Mouse (Mus musculus): Measurements from ENCODE around the gene Dusp14. TPM values are rescaled to one million over a fixed set of nuclear protein-coding genes. Genes with fewer than 3 reads are reported as not detected.

Gene Dusp14
- polyA plus RNA-seq (2015; fragmentation: Nextera tagmentation; extraction: Ambion mirVana), result 13.0 and 13.1 TPM in 2 replicates

DNA sequence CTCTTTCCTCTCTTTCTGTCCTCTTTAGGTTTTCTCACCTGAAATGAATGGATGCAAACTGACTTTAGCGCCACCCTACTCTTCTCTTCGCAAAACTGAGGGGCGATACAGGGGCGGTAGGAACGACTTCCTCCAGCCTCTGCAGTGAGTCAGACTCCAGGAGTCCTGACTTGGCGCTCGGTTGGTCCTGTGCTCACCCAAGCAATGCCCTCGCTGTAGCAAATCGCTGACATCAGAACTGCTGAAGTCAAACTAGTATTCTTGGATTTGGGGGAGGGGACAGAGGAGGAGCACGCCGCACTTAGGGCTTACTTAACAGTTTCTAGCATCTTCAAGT, at the start of gene Dusp14:
Dusp14 (minus strand) TSS at position 228 of the 337 bp plus-strand sequence.
- Histone ChIP-seq H3K4me2 (ENCODE audit: low read length) (peak within 1 kb of the TSS; percentile 80), H3K4me1 (ENCODE audit: control insufficient read depth, insufficient read depth, low read depth, low read length) (peaks cover 14% of the 10 kb centered on the region), H3K27me3 (replicated peaks; ENCODE audit: control insufficient read depth, insufficient read depth, low read length) (peaks cover 8% of the 10 kb centered on the region), H3K4me3 (ENCODE audit: low read length) (peak within 1 kb of the TSS; percentile 76), H3K36me3 (ENCODE audit: control insufficient read depth, insufficient read depth, low read length) (no peaks in the 10 kb centered on the region), H3K9me3 (ENCODE audit: control insufficient read depth, low read length) (no peaks in the 10 kb centered on the region), H3K9ac (ENCODE audit: low read depth, low read length) (peak within 1 kb of the TSS; percentile 76), H3K27ac (ENCODE audit: low read depth, low read length) (peak within 1 kb of the TSS; percentile 55)
- WGBS, result 13% methylated on average over 11 of the region's 11 CpGs
- no peak for ATAC-seq

DNA sequence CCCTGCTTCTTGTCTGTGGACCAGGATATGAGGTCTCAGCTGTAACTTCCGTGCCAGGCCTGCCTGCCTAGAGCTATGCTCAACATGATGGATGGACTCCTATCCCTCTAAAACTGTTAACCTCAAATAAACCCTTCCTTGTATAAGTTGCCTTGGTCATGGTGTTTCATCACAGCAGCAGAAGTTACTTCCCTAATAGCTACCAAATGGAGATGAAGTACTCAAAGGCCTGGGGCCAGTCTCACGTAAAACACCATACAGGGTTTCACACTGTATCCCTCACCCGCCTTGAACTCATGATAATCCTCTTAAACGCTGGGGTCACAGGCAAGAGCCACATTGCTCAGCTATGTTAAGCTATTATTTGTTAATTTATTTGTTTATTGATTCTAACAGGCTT, 48.4 kb upstream of the Dusp14 start:
- H3K4me1 ChIP-seq (ENCODE audit: control insufficient read depth, insufficient read depth, low read depth, low read length), result no peaks in the 10 kb centered on the region
- H3K4me3 ChIP-seq (ENCODE audit: low read length), result no peak overlapping the region
- no peaks in the 10 kb centered on the region for H3K9me3 ChIP-seq (ENCODE audit: control insufficient read depth, low read length)
- H3K4me2 ChIP-seq (ENCODE audit: low read length), result no peak overlapping the region
- no peak for ATAC-seq
- H3K9ac ChIP-seq (ENCODE audit: low read depth, low read length), result no peak overlapping the region
- H3K27ac ChIP-seq (ENCODE audit: low read depth, low read length), result no peak overlapping the region
- 90% methylated on average over 4 of the region's 4 CpGs for WGBS
- no peaks in the 10 kb centered on the region for H3K27me3 ChIP-seq (replicated peaks; ENCODE audit: control insufficient read depth, insufficient read depth, low read length)
- H3K36me3 ChIP-seq (ENCODE audit: control insufficient read depth, insufficient read depth, low read length), result peaks cover 11% of the 10 kb centered on the region

DNA sequence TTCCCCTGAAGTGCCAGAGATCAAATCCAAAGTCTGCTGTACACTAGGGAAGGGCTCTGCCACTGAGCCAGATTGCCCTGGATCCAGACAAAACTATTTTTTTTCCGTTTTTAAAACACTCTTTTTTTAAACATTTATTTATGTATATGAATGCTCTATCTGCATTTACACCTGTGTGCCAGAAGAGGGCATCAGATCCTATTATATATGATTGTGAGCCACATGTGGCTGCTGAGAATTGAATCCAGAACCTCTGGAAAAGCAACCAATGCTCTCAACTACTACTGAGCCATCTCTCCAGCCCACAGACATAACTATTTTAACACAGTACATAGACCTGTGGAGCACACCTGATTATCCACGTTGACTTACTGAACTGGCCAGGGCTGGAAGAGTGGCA, 47.2 kb upstream of the Dusp14 start:
- Histone ChIP-seq H3K9me3 (ENCODE audit: control insufficient read depth, low read length) (no peaks in the 10 kb centered on the region), H3K4me1 (ENCODE audit: control insufficient read depth, insufficient read depth, low read depth, low read length) (no peaks in the 10 kb centered on the region), H3K4me3 (ENCODE audit: low read length) (no peak overlapping the region), H3K27ac (ENCODE audit: low read depth, low read length) (no peak overlapping the region), H3K36me3 (ENCODE audit: control insufficient read depth, insufficient read depth, low read length) (peaks cover 11% of the 10 kb centered on the region), H3K4me2 (ENCODE audit: low read length) (no peak overlapping the region), H3K9ac (ENCODE audit: low read depth, low read length) (no peak overlapping the region), H3K27me3 (replicated peaks; ENCODE audit: control insufficient read depth, insufficient read depth, low read length) (no peaks in the 10 kb centered on the region)
- WGBS, result 73% methylated on average over 2 of the region's 2 CpGs
- ATAC-seq, result no peak

DNA sequence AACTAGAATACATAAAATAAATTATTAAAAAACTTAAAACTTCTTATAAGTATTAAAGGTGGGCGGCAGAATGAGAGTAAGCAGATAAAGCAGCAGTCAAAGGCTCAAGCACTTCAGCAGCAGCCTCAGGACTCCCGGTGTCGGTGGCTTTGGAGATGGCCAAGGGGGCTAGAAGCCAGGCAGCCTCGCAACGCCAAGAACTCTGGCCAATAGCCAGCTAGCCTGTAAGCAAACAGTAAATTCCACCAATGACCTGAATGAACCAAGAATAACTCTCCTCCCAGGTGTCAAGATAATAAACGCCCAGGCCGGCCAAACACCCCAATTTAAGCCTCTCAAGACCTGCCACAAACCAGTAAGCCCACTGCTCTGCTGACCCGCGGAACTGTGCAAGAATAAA, 46.6 kb upstream of the Dusp14 start:
- Histone ChIP-seq H3K9me3 (ENCODE audit: control insufficient read depth, low read length) (no peaks in the 10 kb centered on the region), H3K4me3 (ENCODE audit: low read length) (no peak overlapping the region), H3K27ac (ENCODE audit: low read depth, low read length) (no peak overlapping the region), H3K36me3 (ENCODE audit: control insufficient read depth, insufficient read depth, low read length) (peaks cover 9% of the 10 kb centered on the region), H3K27me3 (replicated peaks; ENCODE audit: control insufficient read depth, insufficient read depth, low read length) (no peaks in the 10 kb centered on the region), H3K9ac (ENCODE audit: low read depth, low read length) (no peak overlapping the region), H3K4me1 (ENCODE audit: control insufficient read depth, insufficient read depth, low read depth, low read length) (no peaks in the 10 kb centered on the region), H3K4me2 (ENCODE audit: low read length) (no peak overlapping the region)
- ATAC-seq, result no peak
- 85% methylated on average over 9 of the region's 9 CpGs for WGBS

DNA sequence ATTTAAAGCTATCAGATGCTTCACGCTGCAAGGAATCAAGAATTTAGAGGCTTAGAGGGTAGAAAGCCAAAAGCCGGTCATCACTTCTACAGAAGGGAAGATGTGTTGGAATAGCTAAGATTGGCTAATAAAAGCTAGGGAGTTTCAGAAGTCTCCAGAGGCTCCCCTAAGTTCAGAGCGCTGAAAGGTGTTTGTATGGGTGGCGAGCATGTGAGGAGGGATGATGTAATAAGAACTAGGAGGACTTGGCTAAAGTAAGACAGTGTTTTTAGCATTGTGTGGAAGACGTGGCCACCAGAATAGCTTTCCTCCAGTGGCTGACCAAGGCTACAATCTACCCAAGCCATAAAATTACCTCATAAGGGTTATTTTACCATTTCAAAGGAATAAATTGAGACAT, 44.6 kb upstream of the Dusp14 start:
- Histone ChIP-seq H3K4me3 (ENCODE audit: low read length) (no peak overlapping the region), H3K27me3 (replicated peaks; ENCODE audit: control insufficient read depth, insufficient read depth, low read length) (no peaks in the 10 kb centered on the region), H3K4me1 (ENCODE audit: control insufficient read depth, insufficient read depth, low read depth, low read length) (no peaks in the 10 kb centered on the region), H3K9ac (ENCODE audit: low read depth, low read length) (no peak overlapping the region), H3K27ac (ENCODE audit: low read depth, low read length) (no peak overlapping the region), H3K9me3 (ENCODE audit: control insufficient read depth, low read length) (no peaks in the 10 kb centered on the region), H3K36me3 (ENCODE audit: control insufficient read depth, insufficient read depth, low read length) (peaks cover 9% of the 10 kb centered on the region), H3K4me2 (ENCODE audit: low read length) (no peak overlapping the region)
- ATAC-seq, result no peak
- WGBS, result 94% methylated on average over 5 of the region's 5 CpGs

DNA sequence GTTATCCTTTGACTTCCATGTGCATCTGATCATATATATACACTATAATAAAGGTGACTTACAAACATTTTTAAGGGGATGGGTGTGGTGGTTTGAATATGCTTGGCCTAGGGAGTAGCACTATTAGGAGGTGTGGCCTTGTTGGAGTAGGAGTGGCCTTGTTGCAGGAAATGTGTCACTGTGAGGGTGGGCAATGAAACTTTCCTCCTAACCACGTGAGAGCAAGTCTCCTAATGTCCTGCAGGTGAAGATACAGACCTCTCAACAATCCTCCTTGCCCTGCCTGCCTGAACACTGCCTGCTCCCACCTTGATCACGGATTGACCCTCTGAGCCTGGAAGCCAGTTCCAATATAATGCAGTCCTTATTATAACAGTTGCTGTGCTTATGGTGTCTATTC, 38.1 kb upstream of the Dusp14 start:
- WGBS, result 65% methylated on average over 2 of the region's 2 CpGs

DNA sequence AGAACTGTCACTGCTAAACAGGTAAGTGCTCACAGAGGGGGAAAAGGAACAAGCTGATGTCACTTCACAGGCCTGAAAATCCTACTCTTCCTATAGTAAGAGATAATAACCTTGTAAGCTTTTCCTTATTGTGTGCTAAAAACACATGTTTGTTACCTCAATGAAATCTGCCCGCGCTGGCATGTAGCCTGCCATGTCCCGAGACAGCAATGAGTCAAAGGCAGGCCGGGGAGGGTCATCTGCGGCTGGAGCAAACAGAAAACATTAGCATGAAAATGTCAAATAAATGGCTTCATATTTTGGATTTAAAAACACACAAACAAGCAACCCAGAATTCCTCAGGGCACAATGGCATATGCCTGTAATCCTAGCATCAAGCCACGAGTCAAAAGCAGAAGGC, 35.0 kb upstream of the Dusp14 start:
- WGBS, result 93% methylated on average over 6 of the region's 6 CpGs
- peaks cover 23% of the 10 kb centered on the region for H3K36me3 ChIP-seq (ENCODE audit: control insufficient read depth, insufficient read depth, low read length)
- no peaks in the 10 kb centered on the region for H3K4me1 ChIP-seq (ENCODE audit: control insufficient read depth, insufficient read depth, low read depth, low read length)
- H3K27ac ChIP-seq (ENCODE audit: low read depth, low read length), result no peak overlapping the region
- H3K9me3 ChIP-seq (ENCODE audit: control insufficient read depth, low read length), result no peaks in the 10 kb centered on the region
- H3K4me3 ChIP-seq (ENCODE audit: low read length), result no peak overlapping the region
- no peak overlapping the region for H3K9ac ChIP-seq (ENCODE audit: low read depth, low read length)
- no peaks in the 10 kb centered on the region for H3K27me3 ChIP-seq (replicated peaks; ENCODE audit: control insufficient read depth, insufficient read depth, low read length)
- H3K4me2 ChIP-seq (ENCODE audit: low read length), result no peak overlapping the region
- ATAC-seq, result no peak

More for the DNA sequence above, 38.1 kb upstream of the Dusp14 start:
- Histone ChIP-seq H3K4me2 (ENCODE audit: low read length) (no peak overlapping the region), H3K9me3 (ENCODE audit: control insufficient read depth, low read length) (no peaks in the 10 kb centered on the region), H3K27ac (ENCODE audit: low read depth, low read length) (no peak overlapping the region), H3K4me3 (ENCODE audit: low read length) (no peak overlapping the region), H3K36me3 (ENCODE audit: control insufficient read depth, insufficient read depth, low read length) (peaks cover 22% of the 10 kb centered on the region), H3K4me1 (ENCODE audit: control insufficient read depth, insufficient read depth, low read depth, low read length) (no peaks in the 10 kb centered on the region), H3K27me3 (replicated peaks; ENCODE audit: control insufficient read depth, insufficient read depth, low read length) (no peaks in the 10 kb centered on the region), H3K9ac (ENCODE audit: low read depth, low read length) (no peak overlapping the region)
- no peak for ATAC-seq

DNA sequence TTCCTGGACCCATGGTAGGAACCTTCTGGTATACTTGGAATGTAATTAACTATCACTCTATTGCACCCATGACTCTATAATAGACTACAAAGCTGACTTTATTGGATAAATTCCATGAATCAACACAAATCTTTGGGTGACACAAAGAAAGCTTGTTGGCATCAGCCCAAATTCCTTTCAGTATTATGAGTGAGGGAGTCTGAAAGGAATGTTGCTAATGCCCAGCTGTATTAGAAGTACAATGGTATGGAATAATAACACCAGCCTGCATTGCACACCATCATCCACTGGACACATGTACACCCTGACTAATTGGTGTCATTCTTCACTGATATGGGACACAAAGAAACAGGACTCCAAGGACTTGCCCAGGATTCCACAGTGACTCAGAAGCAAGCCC, 32.1 kb upstream of the Dusp14 start:
- Histone ChIP-seq H3K4me2 (ENCODE audit: low read length) (no peak overlapping the region), H3K36me3 (ENCODE audit: control insufficient read depth, insufficient read depth, low read length) (peaks cover 24% of the 10 kb centered on the region), H3K4me3 (ENCODE audit: low read length) (no peak overlapping the region), H3K27ac (ENCODE audit: low read depth, low read length) (no peak overlapping the region), H3K9me3 (ENCODE audit: control insufficient read depth, low read length) (no peaks in the 10 kb centered on the region), H3K27me3 (replicated peaks; ENCODE audit: control insufficient read depth, insufficient read depth, low read length) (no peaks in the 10 kb centered on the region), H3K9ac (ENCODE audit: low read depth, low read length) (no peak overlapping the region), H3K4me1 (ENCODE audit: control insufficient read depth, insufficient read depth, low read depth, low read length) (no peaks in the 10 kb centered on the region)
- ATAC-seq, result no peak

DNA sequence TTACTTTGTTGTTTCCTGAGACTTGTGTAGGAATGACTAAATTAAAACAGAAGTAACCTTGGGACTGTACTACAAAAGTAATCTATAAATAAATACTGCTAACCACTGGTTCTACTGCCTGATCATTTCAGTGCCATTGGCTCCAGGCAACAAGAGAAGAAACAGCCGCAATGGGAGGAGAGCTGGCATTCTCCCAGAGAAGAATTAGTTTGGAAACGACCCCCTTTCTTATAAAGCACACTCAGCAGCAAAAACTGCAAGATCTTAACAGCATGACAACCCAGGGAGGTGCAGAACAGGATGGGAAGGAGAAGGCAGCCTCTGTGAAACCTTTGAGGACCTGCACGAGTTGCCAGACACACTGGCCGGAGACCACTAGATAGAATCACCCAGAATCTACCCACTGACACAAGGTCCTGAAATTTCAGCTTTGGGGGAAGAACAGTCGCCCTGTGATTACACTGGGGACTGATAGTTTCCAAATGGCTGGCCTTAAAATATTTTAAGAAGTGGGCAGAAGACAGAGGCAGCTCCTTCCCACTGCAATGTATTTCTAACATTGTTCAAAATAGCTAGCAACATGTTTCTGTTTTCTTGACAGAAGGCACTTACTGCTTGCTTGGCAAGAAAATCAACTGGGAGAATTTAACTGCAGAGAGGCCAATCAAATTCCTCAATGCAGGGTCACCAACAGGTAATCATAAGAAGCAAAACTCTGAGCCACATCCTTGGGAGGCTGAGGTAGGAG, 28.4 kb upstream of the Dusp14 start:
- H3K4me1 ChIP-seq (ENCODE audit: control insufficient read depth, insufficient read depth, low read depth, low read length), result no peaks in the 10 kb centered on the region
- peaks cover 12% of the 10 kb centered on the region for H3K36me3 ChIP-seq (ENCODE audit: control insufficient read depth, insufficient read depth, low read length)
- no peak overlapping the region for H3K9ac ChIP-seq (ENCODE audit: low read depth, low read length)
- H3K4me3 ChIP-seq (ENCODE audit: low read length), result no peak overlapping the region
- H3K27ac ChIP-seq (ENCODE audit: low read depth, low read length), result no peak overlapping the region
- no peaks in the 10 kb centered on the region for H3K27me3 ChIP-seq (replicated peaks; ENCODE audit: control insufficient read depth, insufficient read depth, low read length)
- no peak overlapping the region for H3K4me2 ChIP-seq (ENCODE audit: low read length)
- H3K9me3 ChIP-seq (ENCODE audit: control insufficient read depth, low read length), result no peaks in the 10 kb centered on the region
- no peak for ATAC-seq
- 70% methylated on average over 5 of the region's 5 CpGs for WGBS

Data from hindbrain, embryonic 16.5 days (tissue).